Mouse (Mus musculus) G1E (cell line): Measurements from ENCODE around the gene Cyp2s1. TPM values are rescaled to one million over a fixed set of nuclear protein-coding genes. Genes with fewer than 3 reads are reported as not detected.

Experiments used
- ATAC-seq: 2 replicates; pipeline ENCODE4 v1.8.0; 2016; ENCODE audit warnings: mild to moderate bottlenecking; ENCODE audit not compliant: insufficient number of reproducible peaks, poor library complexity, low FRiP score, severe bottlenecking; ENCODE audit errors: extremely low read depth
- DNase-seq: peaks from one replicate; pipeline ENCODE4 v3.0.0; 2012; ENCODE audit warnings: low spot score
- H3K27me3 ChIP-seq: 2 replicates; pipeline ENCODE4 v1.6.1; 2012; ENCODE audit warnings: mild to moderate bottlenecking, low read length, inconsistent platforms; ENCODE audit not compliant: insufficient read depth
- H3K36me3 ChIP-seq: replicated peaks from 2 replicates; pipeline ENCODE3; 2012; ENCODE audit warnings: mild to moderate bottlenecking, inconsistent platforms
- H3K4me1 ChIP-seq: 2 replicates; pipeline ENCODE4 v1.6.1; 2012; ENCODE audit warnings: low read depth, low read length, inconsistent platforms, mixed read lengths; ENCODE audit not compliant: insufficient read depth
- H3K4me3 ChIP-seq: 2 replicates; pipeline ENCODE4 v1.5.1; 2012; ENCODE audit warnings: low read depth, mild to moderate bottlenecking, inconsistent platforms, low read length, moderate library complexity, mixed read lengths
- H3K9me3 ChIP-seq: replicated peaks from 2 replicates; pipeline ENCODE4 v1.6.1; 2012; ENCODE audit warnings: inconsistent platforms
- CTCF ChIP-seq: IDR thresholded peaks from 2 replicates; pipeline ENCODE4 v1.5.1; 2012; ENCODE audit warnings: low read depth, low read length, inconsistent platforms, mixed read lengths
- GATA1 ChIP-seq: IDR thresholded peaks from 2 replicates; pipeline ENCODE4 v1.6.1; 2012; ENCODE audit warnings: borderline replicate concordance, low read length, inconsistent platforms, mixed read lengths
- GATA2 ChIP-seq: IDR thresholded peaks from 2 replicates; pipeline ENCODE4 v1.6.1; 2012; ENCODE audit warnings: low read depth, low read length, inconsistent platforms, borderline replicate concordance
- POLR2AphosphoS5 ChIP-seq: IDR thresholded peaks from 2 replicates; pipeline ENCODE4 v1.6.1; 2012; ENCODE audit warnings: low read depth, low read length, inconsistent platforms; ENCODE audit not compliant: insufficient replicate concordance
- TAL1 ChIP-seq: conservative IDR thresholded peaks from 2 replicates; pipeline ENCODE4 v1.6.1; 2012; ENCODE audit warnings: low read depth, low read length, inconsistent platforms, mixed read lengths
- polyA plus RNA-seq: library from polyadenylated mRNA; stranded (reverse); fragments of >175 nt; gene quantifications from 2 replicates; pipeline ENCODE4 v1.2.3, GENCODE M21; 2012
- total RNA-seq, 2 experiments: library from RNA; stranded (forward) in 1 of 2; stranded (reverse) in 1 of 2; fragments of 200-1000 nt in 1 of 2; fragments of >200 nt in 1 of 2; fragmentation: Nextera tagmentation in 1 of 2; gene quantifications; 2 replicates each; pipeline ENCODE4 v1.2.3; 2014 to 2017

The Cyp2s1 gene
- total and polyA plus RNA-seq, 3 experiments = 0.11 TPM; not detected in 2

GRCm38 (mm10) chr7:25803460-25803859 lies 13.3 kb downstream of the Cyp2s1 start:
- Histone ChIP-seq H3K4me1 (peaks cover 4% of the 10 kb centered on the region; the same call in 1 of the 2 replicates), H3K27me3 (peaks cover 11% of the 10 kb centered on the region; the same call in 1 of the 2 replicates), H3K36me3 (no peaks in the 10 kb centered on the region), H3K4me3 (no peak overlapping the region), H3K9me3 (peaks cover 2% of the 10 kb centered on the region)
- ATAC-seq (no peak), DNase-seq (no peak)
- TF ChIP-seq GATA2 = no peak
- no peak for TF ChIP-seq POLR2AphosphoS5
- no peak for TF ChIP-seq GATA1
- TF ChIP-seq CTCF = no peak
- no peak for TF ChIP-seq TAL1

- Histone ChIP-seq H3K9me3 (peaks cover 4% of the 10 kb centered on the region), H3K36me3 (no peaks in the 10 kb centered on the region), H3K4me3 (no peak overlapping the region), H3K27me3 (peaks cover 11% of the 10 kb centered on the region; the same call in 1 of the 2 replicates), H3K4me1 (peaks cover 4% of the 10 kb centered on the region; the same call in 1 of the 2 replicates)
- DNase-seq (no peak), ATAC-seq (no peak)
- TF ChIP-seq GATA1 = no peak
- TF ChIP-seq CTCF = no peak
- TF ChIP-seq TAL1 = no peak
- TF ChIP-seq GATA2 = no peak
- TF ChIP-seq POLR2AphosphoS5 = no peak
These were observed 14.2 kb downstream of the Cyp2s1 start for GRCm38 (mm10) chr7:25802241-25803125.

GRCm38 (mm10) chr7:25801031-25801430 lies 15.7 kb downstream of the Cyp2s1 start:
- ATAC-seq (no peak), DNase-seq (no peak)
- no peaks in the 10 kb centered on the region for H3K36me3 ChIP-seq
- H3K9me3 ChIP-seq = peaks cover 4% of the 10 kb centered on the region
- TF ChIP-seq GATA1 = no peak
- peaks cover 9% of the 10 kb centered on the region; the same call in 1 of the 2 replicates for H3K27me3 ChIP-seq
- peaks cover 4% of the 10 kb centered on the region; the same call in 1 of the 2 replicates for H3K4me1 ChIP-seq
- no peak overlapping the region for H3K4me3 ChIP-seq

- ATAC-seq = no peak
- no peaks in the 10 kb centered on the region for H3K36me3 ChIP-seq
- no peak for TF ChIP-seq POLR2AphosphoS5
These were observed 17.3 kb downstream of the Cyp2s1 start for GRCm38 (mm10) chr7:25799369-25799768.

GRCm38 (mm10) chr7:25798540-25798939 lies 18.2 kb downstream of the Cyp2s1 start:
- H3K4me1 ChIP-seq = peaks cover 4% of the 10 kb centered on the region; the same call in 1 of the 2 replicates
- no peak for DNase-seq
- ATAC-seq = no peak
- H3K4me3 ChIP-seq = no peak overlapping the region
- no peaks in the 10 kb centered on the region for H3K36me3 ChIP-seq
- TF ChIP-seq POLR2AphosphoS5 (no peak), GATA2 (no peak), CTCF (no peak), GATA1 (no peak), TAL1 (no peak)
- H3K9me3 ChIP-seq = peaks cover 4% of the 10 kb centered on the region
- peaks cover 6% of the 10 kb centered on the region; the same call in 1 of the 2 replicates for H3K27me3 ChIP-seq

More at GRCm38 (mm10) chr7:25799369-25799768, 17.3 kb downstream of the Cyp2s1 start:
- DNase-seq = no peak
- H3K27me3 ChIP-seq = peaks cover 9% of the 10 kb centered on the region; the same call in 1 of the 2 replicates
- no peak overlapping the region for H3K4me3 ChIP-seq
- peaks cover 4% of the 10 kb centered on the region for H3K9me3 ChIP-seq
- peaks cover 4% of the 10 kb centered on the region; the same call in 1 of the 2 replicates for H3K4me1 ChIP-seq

GRCm38 (mm10) chr7:25794775-25795174 lies 21.9 kb downstream of the Cyp2s1 start:
- Histone ChIP-seq H3K9me3 (peaks cover 4% of the 10 kb centered on the region), H3K27me3 (peaks cover 21% of the 10 kb centered on the region), H3K4me1 (no peaks in the 10 kb centered on the region), H3K36me3 (no peaks in the 10 kb centered on the region), H3K4me3 (no peak overlapping the region)
- DNase-seq = no peak
- TF ChIP-seq POLR2AphosphoS5 (no peak), TAL1 (no peak), GATA1 (no peak), CTCF (no peak), GATA2 (no peak)
- no peak for ATAC-seq
